Mouse (Mus musculus): ENCODE measurements around the gene Ccdc32.

Gene Ccdc32

DNA sequence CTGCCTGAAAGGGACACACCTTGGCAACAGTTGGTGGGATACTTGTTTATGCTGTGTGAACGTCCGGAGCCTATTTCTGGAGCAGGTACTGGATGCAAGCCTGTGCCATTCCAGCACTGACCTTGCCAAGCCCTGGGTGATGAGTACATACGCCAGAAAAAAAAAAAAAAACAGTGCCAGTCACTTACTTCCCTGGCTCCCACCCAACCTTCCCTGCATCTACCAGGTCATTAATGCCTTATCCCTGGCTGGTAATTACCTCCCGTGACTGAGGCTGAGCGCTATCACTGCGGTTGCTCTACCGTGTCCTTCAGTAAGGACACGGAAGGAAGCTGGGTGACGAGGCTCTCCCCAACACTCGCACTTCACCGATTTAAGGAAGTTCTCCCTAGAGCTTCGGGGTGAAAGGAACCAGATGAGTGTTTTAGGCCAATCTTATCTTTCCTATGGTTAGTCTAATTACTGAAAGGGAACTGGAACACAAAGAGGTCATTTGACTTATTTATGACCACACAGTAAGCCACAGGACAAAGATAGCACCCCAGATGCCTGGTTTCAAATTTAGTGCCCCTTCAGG is 13.5 kb downstream of the Ccdc32 start:
- peak; percentile 52 for DNase-seq (ENCODE audit: low read depth)

DNA sequence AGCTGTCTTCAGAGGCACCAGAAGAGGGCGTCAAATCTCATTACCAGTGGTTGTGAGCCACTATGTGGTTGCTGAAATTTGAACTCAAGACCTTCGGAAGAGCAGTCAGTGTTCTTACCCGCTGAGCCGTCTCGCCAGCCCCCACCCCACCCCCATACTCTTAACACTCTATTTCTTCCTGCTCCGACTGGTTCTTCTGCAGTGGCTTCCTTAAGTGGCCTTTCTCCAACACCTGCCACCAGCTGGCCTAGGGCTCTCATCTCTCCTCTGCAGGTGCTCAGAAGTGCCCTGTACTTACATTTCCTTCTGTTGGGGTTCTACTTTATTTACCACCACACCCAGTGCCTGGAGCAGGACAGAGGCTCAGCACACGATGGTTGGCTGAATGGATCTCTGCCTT is 14.2 kb downstream of the Ccdc32 start:
- no peak for DNase-seq (ENCODE audit: low read depth)

DNA sequence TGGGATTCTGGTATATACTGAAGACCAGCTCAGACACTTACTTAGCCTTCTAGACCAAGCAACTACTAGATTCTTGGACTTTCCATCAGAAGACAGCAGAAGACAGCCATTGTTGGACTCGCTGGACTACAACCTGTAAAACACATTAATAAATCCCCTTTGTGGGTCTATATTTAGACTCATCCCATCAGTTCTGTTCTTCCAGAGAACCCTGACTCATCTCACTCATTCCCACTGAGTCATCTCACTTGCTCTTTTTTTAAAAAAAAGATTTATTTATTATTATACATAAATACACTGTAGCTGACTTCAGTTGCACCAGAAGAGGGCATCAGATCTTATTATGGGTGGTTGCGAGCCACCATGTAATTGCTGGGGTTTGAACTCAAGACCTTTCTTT is 19.8 kb downstream of the Ccdc32 start:
- DNase-seq (ENCODE audit: low read depth) = no peak

DNA sequence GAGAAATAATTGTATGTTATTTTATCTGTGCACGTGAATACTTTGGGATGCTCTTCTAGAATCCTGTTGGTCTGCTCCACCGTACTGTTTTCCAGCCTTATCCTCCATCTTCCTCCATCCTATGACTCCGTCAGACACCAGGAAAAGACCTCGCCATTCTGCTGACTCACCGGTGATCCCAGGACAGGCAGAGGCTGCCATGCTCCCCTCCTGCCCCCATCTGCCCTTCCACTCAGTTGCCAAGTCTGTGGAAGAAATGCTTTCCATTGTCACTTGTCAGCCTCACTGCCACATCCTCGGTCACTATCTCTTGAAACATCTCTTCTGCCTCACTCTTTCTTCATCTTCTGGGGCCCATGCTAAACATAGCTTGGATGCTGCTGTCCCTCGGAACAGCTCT is 22.3 kb downstream of the Ccdc32 start:
- DNase-seq (ENCODE audit: low read depth) = no peak

DNA sequence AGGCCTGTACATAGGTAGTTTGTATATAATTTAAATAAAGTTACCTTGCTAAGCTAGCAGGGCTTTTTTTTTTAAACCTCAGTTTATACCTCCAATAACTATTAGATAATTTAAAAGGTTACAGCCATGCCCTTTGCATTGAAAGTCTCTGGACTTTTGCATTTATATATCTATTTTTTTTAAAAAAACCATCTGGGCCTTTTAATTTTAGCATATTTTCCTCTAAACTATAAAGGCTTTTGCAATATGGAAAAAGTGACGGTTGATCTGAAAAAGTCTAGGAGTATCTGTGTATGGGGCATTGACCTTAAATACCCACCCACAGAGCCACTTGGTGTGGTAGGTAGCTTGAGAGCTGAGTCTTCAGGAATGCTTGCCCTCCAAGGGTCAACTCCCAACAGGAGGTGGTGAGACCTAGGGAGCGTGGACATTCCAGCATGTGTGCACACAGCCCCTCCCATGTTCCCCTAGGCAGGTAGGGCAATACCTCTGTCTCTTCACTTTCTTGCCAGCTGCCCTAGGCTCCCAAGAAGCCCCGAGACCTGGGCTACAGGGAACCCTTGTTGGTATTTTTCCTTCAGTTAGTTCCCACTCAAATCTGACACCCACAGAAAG is 30.1 kb downstream of the Ccdc32 start:
- DNase-seq (ENCODE audit: low read depth) = no peak

DNA sequence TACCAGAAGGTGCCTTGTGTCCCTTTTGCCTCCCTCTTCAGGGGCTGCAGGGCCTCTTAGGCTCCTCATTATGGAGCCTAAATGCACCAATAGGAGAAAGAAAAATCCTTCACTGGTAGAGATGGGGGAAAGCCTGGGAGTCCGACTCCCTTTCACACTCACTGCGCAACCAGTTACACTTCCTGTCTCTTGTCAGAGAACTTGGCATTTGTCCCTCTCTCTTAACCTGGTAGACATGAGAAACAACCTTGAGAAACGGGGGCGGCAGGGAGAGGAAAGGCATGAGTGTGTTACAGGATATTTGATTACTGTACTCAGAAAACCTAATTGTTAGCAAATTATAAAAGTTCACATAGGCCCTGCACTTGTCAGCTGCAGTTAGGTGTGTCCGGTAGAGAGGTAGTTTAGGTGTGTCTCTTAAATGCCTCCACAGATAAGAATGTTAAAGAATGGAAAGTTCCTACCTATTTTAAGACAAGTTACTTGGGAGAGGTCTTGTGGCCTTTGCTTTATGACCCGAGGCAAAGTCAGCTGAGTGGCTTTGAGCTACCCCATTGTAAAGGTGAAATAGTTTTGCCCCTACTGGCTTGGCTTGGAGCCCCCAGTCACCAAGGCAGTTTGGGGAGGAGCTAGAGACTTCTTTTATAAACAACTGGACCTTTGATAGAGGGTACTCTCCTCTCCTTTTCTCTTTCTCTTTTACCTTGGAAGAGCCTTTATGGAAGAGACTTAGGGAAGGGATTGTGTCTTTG is 30.9 kb downstream of the Ccdc32 start:
- DNase-seq (ENCODE audit: low read depth) = no peak

DNA sequence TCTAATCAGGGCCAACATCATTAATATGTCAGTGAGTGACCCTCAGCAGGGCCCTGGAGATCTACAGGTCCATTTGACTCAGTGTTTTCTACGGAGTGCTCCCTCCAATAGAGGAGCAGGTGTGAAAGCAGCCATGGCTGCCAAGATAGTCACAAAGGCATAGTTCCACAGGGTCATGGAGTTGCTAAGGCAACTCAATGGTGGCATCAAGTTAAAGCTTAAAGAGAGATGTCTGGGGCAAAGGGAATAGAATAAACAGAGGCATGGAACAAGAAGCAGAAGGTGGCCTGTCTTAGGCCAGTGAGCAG is 32.4 kb downstream of the Ccdc32 start:
- DNase-seq (ENCODE audit: low read depth) = no peak

DNA sequence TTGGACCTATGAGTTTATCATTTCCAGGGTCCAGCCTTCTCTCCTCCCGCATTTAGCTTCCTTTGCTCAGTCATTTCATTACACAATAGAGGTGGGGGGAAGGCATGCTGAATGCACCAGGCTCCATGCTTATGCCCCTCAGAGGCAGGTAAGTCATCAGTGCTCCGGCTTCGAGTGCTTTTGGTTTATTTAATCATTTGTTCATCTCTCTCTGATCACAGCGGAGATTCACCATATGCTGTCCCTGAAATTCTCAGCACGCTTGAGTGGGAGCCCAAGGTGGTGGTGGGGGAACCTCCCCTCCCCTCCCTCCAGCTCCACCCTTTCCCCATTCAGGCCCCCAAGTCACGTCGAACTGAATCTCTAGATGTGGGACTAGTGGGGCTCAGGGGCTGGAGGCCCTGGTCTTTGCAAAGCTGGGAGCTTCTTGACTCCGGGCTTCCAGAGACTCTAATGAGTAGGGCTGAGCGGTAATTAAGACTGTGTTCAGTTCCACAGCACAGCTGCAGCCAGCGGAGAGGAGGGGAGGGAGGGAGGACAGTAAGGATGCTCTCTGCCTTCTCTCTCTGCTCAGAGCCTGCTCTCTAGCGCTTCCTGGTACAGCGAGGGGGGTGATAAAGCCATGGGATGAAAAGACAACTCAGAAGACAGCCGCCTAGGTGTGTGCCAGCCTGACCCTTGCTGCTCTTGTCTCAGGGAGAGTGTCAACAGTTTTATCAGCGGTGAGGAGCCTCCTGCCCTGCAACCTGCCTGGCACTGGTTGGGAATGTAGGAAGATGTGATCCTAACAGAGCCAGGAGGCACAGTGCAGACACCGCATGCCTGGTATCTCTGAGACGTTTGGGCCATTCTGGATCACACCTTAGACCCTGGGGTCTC is 33.0 kb downstream of the Ccdc32 start:
- DNase-seq (ENCODE audit: low read depth) = no peak

DNA sequence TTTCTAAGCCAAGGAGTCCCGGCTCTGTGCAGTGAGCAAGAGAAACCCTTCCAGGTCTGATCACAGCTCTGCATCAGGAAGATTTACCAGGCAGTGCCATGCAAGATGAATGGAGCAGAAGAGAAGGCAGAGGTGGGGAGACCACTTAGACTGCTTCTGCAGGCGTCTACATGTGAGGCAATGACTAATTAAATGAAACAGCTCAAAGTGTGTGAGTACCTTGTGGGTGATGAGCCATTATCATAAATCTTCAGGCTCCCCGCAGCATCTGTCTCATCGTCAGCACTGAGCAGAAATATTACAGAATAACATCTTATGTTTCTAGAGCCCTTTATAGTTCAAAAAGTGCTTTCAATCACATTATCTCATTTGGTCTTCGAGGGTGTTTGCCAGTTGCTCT is 33.7 kb downstream of the Ccdc32 start:
- no peak for DNase-seq (ENCODE audit: low read depth)

DNA sequence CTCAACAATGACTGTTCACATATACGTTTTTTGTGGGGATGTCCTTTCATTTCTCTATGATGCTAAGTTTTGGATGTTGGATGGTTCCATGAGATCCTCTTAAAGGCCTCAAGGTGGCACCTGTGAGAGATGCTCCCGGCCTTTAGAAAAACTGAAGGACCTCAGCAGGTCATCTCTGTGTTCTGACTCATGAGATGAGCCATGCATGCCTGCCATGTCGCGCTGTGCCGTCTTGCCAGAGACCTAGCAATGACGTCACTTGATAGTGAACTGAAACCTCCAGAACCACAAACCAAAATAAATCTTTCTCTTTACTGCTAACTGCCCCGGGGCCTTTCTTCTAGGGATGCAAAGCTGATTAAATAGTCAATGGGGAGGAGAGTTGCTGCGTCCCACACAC is 45.4 kb downstream of the Ccdc32 start:
- no peak for DNase-seq (ENCODE audit: low read depth)

DNA sequence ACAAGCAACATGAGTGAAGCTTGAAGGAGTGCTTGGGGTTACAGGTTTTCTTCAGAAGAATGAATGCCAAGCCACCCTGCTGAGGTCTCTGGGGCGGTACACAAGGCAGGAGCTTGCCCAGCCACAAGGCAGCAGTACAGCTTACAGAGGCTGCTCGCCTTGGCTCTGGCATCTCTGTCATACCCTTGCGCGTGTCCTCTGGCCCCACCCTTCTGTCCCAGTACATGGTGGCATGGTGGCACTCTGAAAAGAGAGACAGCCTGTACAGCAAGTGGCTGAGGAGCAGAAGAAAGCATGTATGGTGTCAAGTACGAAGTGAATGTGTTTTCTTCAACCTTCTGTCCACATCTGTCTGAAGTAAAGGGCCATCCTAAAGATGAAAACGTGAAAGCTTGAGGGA is 48.4 kb downstream of the Ccdc32 start:
- DNase-seq (ENCODE audit: low read depth) = no peak

DNA sequence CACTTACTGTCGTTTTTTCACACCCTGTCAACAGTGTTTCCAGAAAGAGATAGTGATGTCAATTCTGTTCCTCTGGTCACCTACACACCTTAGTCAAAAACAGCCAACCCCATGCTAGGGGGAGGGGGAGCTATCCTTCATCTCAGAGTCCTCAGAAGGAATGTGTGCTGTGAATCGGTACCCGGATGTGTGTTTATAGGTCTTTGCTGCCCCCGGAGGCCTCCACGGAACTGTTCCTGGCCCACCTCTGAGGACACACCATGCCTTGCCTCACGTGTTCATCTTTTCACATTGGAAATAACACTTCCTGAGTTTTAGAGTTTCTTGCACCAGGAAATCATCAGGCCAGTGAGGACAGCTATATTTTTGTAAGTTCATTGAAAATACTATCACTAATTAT is 51.1 kb downstream of the Ccdc32 start:
- no peak for DNase-seq (ENCODE audit: low read depth)

DNA sequence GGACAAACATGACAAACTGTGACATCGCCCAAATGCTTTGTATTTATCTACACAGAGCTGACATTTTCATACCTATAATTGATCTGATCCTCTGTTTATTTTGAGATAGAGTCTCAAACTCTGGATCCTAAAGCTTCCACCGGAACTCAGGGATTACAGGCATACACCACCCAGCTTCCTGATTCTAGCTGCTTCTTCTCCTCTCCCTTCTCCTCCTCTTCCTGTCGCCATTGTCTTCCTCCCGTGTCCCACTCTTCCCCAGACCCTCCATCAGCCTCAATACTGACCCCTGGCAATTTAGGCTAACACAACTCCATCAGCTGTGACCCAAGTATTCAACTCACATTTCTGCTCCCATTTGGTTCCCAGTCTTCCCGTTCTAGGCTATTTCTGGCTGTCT is 52.3 kb downstream of the Ccdc32 start:
- DNase-seq (ENCODE audit: low read depth) = no peak

DNA sequence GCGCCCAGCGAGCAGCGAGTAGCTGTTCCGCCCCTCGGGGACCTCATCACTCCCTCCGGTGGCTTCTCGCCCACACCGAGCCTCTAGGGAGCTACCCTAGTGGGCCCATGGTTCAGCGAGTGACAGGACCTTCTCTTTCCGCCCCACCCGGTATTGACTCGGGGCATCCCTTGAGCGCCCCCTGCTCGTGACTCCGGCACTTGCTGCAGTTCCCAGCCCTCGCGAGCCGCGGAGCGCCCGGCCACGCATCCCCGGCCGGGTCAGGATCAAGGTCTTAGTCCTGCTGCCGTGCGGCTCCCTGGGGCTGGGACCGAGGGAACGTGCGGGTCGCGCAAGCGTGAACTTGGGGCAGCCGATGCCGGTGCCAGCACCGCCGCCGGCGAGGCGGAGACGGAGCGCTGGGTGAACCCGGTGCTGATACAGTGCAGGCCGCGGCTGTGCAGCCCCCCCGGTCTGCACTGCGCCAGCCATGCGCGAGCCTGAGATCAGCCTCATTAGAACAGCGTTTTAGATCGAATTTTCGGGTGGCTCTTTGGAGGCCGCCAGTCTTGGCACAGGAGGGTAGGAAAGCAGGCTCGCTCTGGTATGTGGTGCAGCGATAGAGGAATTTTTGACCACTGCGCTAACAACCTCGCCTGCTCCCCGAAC is 52.8 kb downstream of the Ccdc32 start:
- DNase-seq (ENCODE audit: low read depth) = peak; percentile 81

DNA sequence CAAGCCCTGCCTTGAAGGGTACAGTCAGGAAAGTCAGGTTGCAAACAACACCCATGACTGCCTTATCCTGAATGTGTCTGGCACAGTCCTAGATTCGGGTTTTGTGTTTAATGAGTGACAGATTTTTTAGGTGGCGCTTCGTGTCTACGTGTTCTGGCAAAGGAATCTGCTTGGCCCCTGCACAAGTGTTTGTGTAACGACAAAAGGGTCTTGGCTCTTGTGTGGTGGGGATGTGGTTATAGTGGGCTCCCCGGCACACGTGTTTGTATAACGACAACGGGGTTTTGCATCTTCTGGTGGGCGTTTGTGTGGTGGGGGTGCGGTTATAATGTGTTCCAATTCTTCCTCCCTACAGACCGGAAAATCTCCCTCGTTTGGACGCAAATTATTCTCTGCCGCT is 53.3 kb downstream of the Ccdc32 start:
- no peak for DNase-seq (ENCODE audit: low read depth)

DNA sequence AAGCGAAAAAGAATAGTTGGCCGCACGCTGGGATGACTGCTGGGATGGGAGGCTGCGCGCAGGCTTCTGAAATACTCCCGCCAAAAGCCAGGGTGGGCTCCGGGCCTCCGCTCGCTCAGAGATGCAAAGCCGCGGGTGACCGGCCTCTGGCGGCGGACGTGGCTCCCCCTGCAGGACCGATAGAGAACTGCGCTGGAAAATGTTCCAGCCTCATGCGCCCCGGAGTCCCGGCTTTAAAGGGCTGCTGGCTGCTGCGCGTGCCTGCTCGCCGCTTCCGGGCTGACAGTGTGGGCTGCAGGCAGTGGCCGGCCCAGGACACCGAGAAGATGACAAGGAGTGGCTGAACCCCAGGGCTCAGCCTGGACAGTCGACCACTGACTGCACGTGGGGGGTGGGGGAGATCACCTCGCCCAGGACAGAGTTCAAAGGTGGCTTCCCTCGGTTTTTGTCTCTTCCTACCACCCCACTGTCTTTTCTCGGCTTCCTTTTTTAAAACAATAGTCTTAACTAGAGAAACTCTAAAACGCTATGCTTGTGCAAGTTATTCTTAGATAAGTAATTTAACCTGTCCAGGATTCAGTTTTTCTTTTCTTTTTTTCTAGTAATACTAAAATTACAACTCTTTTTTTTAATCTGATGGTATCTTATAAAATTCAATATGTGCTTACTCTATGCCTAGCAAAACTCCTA is 56.4 kb downstream of the Ccdc32 start:
- peak; percentile 71 for DNase-seq (ENCODE audit: low read depth)

DNA sequence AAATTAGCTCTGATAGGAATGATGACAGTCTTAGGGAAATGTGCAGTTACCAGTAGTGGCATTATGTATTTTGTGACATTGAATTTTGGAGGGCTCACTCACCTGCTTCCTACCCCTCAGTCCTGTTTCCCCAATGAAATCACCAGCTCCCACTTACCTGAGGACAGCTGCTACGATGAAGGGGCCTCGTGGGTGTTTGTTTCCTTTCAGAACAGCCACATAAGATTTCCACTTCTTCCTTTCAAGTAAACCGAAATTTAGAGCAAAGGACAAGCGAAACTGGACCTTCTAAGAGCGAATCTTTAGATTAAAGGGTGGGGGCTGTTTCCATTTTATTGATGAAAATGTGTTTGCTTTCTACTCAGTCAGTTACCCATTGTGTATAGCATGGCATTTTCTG is 57.1 kb downstream of the Ccdc32 start:
- DNase-seq (ENCODE audit: low read depth) = no peak

DNA sequence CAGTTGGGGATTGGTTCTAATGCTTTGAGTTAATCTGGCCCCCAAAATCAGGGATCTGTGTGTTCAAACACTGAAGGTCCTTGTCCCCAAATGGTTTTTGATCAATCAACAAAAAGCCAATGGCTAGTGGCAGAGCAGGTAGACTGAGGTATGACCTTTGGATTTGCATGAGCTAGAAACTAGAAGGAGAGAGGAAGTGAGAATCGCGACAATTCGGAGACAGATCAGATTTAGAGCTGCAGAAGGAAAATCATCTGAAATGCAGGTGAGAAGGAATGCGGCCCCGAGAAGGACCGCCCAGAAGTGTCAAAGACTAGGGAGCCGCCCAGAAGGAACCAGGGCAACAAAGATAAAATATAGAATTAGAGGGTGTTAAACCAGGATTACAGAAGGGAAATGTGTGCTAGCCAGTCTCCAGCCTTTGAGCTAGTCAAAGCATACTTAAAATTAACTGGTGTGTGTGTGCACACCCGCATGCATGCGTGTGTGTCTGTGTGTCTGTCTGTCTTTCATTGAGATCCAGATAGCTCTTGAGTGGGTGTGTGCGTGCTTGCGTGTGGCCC is 59.5 kb downstream of the Ccdc32 start:
- DNase-seq (ENCODE audit: low read depth) = no peak
